Mouse (Mus musculus): ENCODE measurements at regions not wholly inside any gene's neighbourhood (a gene's known extent, or its start where the extent isn't known, plus 50 kb on each side); places are given as distances from the start of the nearest gene placed in this dataset.

- Histone ChIP-seq H3K4me3 (ENCODE audit: low read depth, low read length) (no peak overlapping the region), H3K27ac (ENCODE audit: low read depth, low read length) (no peak overlapping the region), H3K9ac (ENCODE audit: low read length) (no peak overlapping the region), H3K9me3 (ENCODE audit: control insufficient read depth, low read length) (no peaks in the 10 kb centered on the region), H3K4me1 (ENCODE audit: control insufficient read depth, insufficient read depth, low read length) (no peaks in the 10 kb centered on the region), H3K36me3 (ENCODE audit: control insufficient read depth, insufficient read depth, low read length) (no peaks in the 10 kb centered on the region), H3K4me2 (no peak overlapping the region), H3K27me3 (ENCODE audit: control insufficient read depth, insufficient read depth, low read length) (no peaks in the 10 kb centered on the region)
- ATAC-seq (ENCODE audit: low FRiP score): no peak
- 88% methylated on average over 1 of the region's 1 CpGs for WGBS
- no peak for DNase-seq (ENCODE audit: low spot score, missing footprints)
Measured at GRCm38 (mm10) chr5:27963765-27964164, 107.4 kb upstream of the Insig1 start.

- Histone ChIP-seq H3K27ac (ENCODE audit: low read depth, low read length) (no peak overlapping the region), H3K4me3 (ENCODE audit: low read depth, low read length) (no peak overlapping the region), H3K9me3 (ENCODE audit: control insufficient read depth, low read length) (no peaks in the 10 kb centered on the region), H3K4me2 (no peak overlapping the region), H3K4me1 (ENCODE audit: control insufficient read depth, insufficient read depth, low read length) (no peaks in the 10 kb centered on the region), H3K27me3 (ENCODE audit: control insufficient read depth, insufficient read depth, low read length) (no peaks in the 10 kb centered on the region), H3K9ac (ENCODE audit: low read length) (no peak overlapping the region), H3K36me3 (ENCODE audit: control insufficient read depth, insufficient read depth, low read length) (no peaks in the 10 kb centered on the region)
- DNase-seq (ENCODE audit: low spot score, missing footprints) (peak; percentile 98), ATAC-seq (ENCODE audit: low FRiP score) (0 out of 2 replicates have a peak, but pooled peaks have one; percentile 44)
- WGBS: 22% methylated on average over 2 of the region's 2 CpGs
Measured at GRCm38 (mm10) chr5:27995186-27995585, 76.0 kb upstream of the Insig1 start.

- no peak overlapping the region for H3K27ac ChIP-seq (ENCODE audit: low read depth, low read length)
- no peak overlapping the region for H3K4me2 ChIP-seq
- H3K9me3 ChIP-seq (ENCODE audit: control insufficient read depth, low read length): no peaks in the 10 kb centered on the region
- no peak overlapping the region for H3K4me3 ChIP-seq (ENCODE audit: low read depth, low read length)
- ATAC-seq (ENCODE audit: low FRiP score) (no peak), DNase-seq (ENCODE audit: low spot score, missing footprints) (no peak)
- H3K4me1 ChIP-seq (ENCODE audit: control insufficient read depth, insufficient read depth, low read length): no peaks in the 10 kb centered on the region
- no peak overlapping the region for H3K9ac ChIP-seq (ENCODE audit: low read length)
- no peaks in the 10 kb centered on the region for H3K27me3 ChIP-seq (ENCODE audit: control insufficient read depth, insufficient read depth, low read length)
- WGBS: 87% methylated on average over 8 of the region's 8 CpGs
- no peaks in the 10 kb centered on the region for H3K36me3 ChIP-seq (ENCODE audit: control insufficient read depth, insufficient read depth, low read length)
Measured at GRCm38 (mm10) chr5:27997751-27998150, 73.4 kb upstream of the Insig1 start.

GRCm38 (mm10) chr5:28002922-28003321 is 68.2 kb upstream of the Insig1 start:
- H3K9ac ChIP-seq (ENCODE audit: low read length): no peak overlapping the region
- H3K9me3 ChIP-seq (ENCODE audit: control insufficient read depth, low read length): no peaks in the 10 kb centered on the region
- ATAC-seq (ENCODE audit: low FRiP score) (no peak), DNase-seq (ENCODE audit: low spot score, missing footprints) (no peak)
- no peaks in the 10 kb centered on the region for H3K4me1 ChIP-seq (ENCODE audit: control insufficient read depth, insufficient read depth, low read length)
- no peak overlapping the region for H3K27ac ChIP-seq (ENCODE audit: low read depth, low read length)
- H3K4me3 ChIP-seq (ENCODE audit: low read depth, low read length): no peak overlapping the region
- no peaks in the 10 kb centered on the region for H3K27me3 ChIP-seq (ENCODE audit: control insufficient read depth, insufficient read depth, low read length)
- no peaks in the 10 kb centered on the region for H3K36me3 ChIP-seq (ENCODE audit: control insufficient read depth, insufficient read depth, low read length)
- H3K4me2 ChIP-seq: no peak overlapping the region
- WGBS: 88% methylated on average over 1 of the region's 1 CpGs

- no peaks in the 10 kb centered on the region for H3K36me3 ChIP-seq (ENCODE audit: control insufficient read depth, insufficient read depth, low read length)
- H3K27me3 ChIP-seq (ENCODE audit: control insufficient read depth, insufficient read depth, low read length): no peaks in the 10 kb centered on the region
- no peaks in the 10 kb centered on the region for H3K4me1 ChIP-seq (ENCODE audit: control insufficient read depth, insufficient read depth, low read length)
- no peak overlapping the region for H3K9ac ChIP-seq (ENCODE audit: low read length)
- no peak overlapping the region for H3K4me2 ChIP-seq
- no peak overlapping the region for H3K4me3 ChIP-seq (ENCODE audit: low read depth, low read length)
- ATAC-seq (ENCODE audit: low FRiP score): no peak
- DNase-seq (ENCODE audit: low spot score, missing footprints): no peak
- H3K9me3 ChIP-seq (ENCODE audit: control insufficient read depth, low read length): no peaks in the 10 kb centered on the region
- WGBS: 83% methylated on average over 6 of the region's 6 CpGs
- no peak overlapping the region for H3K27ac ChIP-seq (ENCODE audit: low read depth, low read length)
Measured at GRCm38 (mm10) chr5:28003756-28004486, 67.2 kb upstream of the Insig1 start.

- DNase-seq (ENCODE audit: low spot score, missing footprints): no peak
- H3K27me3 ChIP-seq (ENCODE audit: control insufficient read depth, insufficient read depth, low read length): no peaks in the 10 kb centered on the region
- H3K9ac ChIP-seq (ENCODE audit: low read length): no peak overlapping the region
- H3K36me3 ChIP-seq (ENCODE audit: control insufficient read depth, insufficient read depth, low read length): no peaks in the 10 kb centered on the region
- H3K4me2 ChIP-seq: no peak overlapping the region
- no peaks in the 10 kb centered on the region for H3K4me1 ChIP-seq (ENCODE audit: control insufficient read depth, insufficient read depth, low read length)
- no peak overlapping the region for H3K4me3 ChIP-seq (ENCODE audit: low read depth, low read length)
- H3K27ac ChIP-seq (ENCODE audit: low read depth, low read length): no peak overlapping the region
- no peaks in the 10 kb centered on the region for H3K9me3 ChIP-seq (ENCODE audit: control insufficient read depth, low read length)
- ATAC-seq (ENCODE audit: low FRiP score): no peak
Measured at GRCm38 (mm10) chr5:28004487-28004827, 66.7 kb upstream of the Insig1 start.

GRCm38 (mm10) chr5:28009386-28009785 is 61.8 kb upstream of the Insig1 start:
- DNase-seq (ENCODE audit: low spot score, missing footprints) (no peak), ATAC-seq (ENCODE audit: low FRiP score) (no peak)
- Histone ChIP-seq H3K27ac (ENCODE audit: low read depth, low read length) (no peak overlapping the region), H3K27me3 (ENCODE audit: control insufficient read depth, insufficient read depth, low read length) (no peaks in the 10 kb centered on the region), H3K4me2 (no peak overlapping the region), H3K9me3 (ENCODE audit: control insufficient read depth, low read length) (no peaks in the 10 kb centered on the region), H3K4me1 (ENCODE audit: control insufficient read depth, insufficient read depth, low read length) (no peaks in the 10 kb centered on the region), H3K4me3 (ENCODE audit: low read depth, low read length) (no peak overlapping the region), H3K9ac (ENCODE audit: low read length) (no peak overlapping the region), H3K36me3 (ENCODE audit: control insufficient read depth, insufficient read depth, low read length) (no peaks in the 10 kb centered on the region)
- 88% methylated on average over 4 of the region's 4 CpGs for WGBS

- H3K36me3 ChIP-seq (ENCODE audit: control insufficient read depth, insufficient read depth, low read length): no peaks in the 10 kb centered on the region
- H3K27ac ChIP-seq (ENCODE audit: low read depth, low read length): no peak overlapping the region
- no peak overlapping the region for H3K4me2 ChIP-seq
- 78% methylated on average over 2 of the region's 2 CpGs for WGBS
- no peak for ATAC-seq (ENCODE audit: low FRiP score)
- H3K4me1 ChIP-seq (ENCODE audit: control insufficient read depth, insufficient read depth, low read length): no peaks in the 10 kb centered on the region
- no peak for DNase-seq (ENCODE audit: low spot score, missing footprints)
- no peak overlapping the region for H3K4me3 ChIP-seq (ENCODE audit: low read depth, low read length)
- no peaks in the 10 kb centered on the region for H3K9me3 ChIP-seq (ENCODE audit: control insufficient read depth, low read length)
- no peak overlapping the region for H3K9ac ChIP-seq (ENCODE audit: low read length)
- no peaks in the 10 kb centered on the region for H3K27me3 ChIP-seq (ENCODE audit: control insufficient read depth, insufficient read depth, low read length)
Measured at GRCm38 (mm10) chr5:28009871-28010270, 61.3 kb upstream of the Insig1 start.

GRCm38 (mm10) chr5:28010529-28010928 is 60.6 kb upstream of the Insig1 start:
- no peak for DNase-seq (ENCODE audit: low spot score, missing footprints)
- Histone ChIP-seq H3K4me3 (ENCODE audit: low read depth, low read length) (no peak overlapping the region), H3K9ac (ENCODE audit: low read length) (no peak overlapping the region), H3K4me2 (no peak overlapping the region), H3K36me3 (ENCODE audit: control insufficient read depth, insufficient read depth, low read length) (no peaks in the 10 kb centered on the region), H3K4me1 (ENCODE audit: control insufficient read depth, insufficient read depth, low read length) (no peaks in the 10 kb centered on the region), H3K9me3 (ENCODE audit: control insufficient read depth, low read length) (no peaks in the 10 kb centered on the region), H3K27ac (ENCODE audit: low read depth, low read length) (no peak overlapping the region), H3K27me3 (ENCODE audit: control insufficient read depth, insufficient read depth, low read length) (no peaks in the 10 kb centered on the region)
- WGBS: 99% methylated on average over 3 of the region's 3 CpGs
- no peak for ATAC-seq (ENCODE audit: low FRiP score)

Data from midbrain, embryonic 11.5 days (tissue).